Mouse (Mus musculus): ENCODE measurements at regions not wholly inside any gene's neighbourhood (a gene's known extent, or its start where the extent isn't known, plus 50 kb on each side); places are given as distances from the start of the nearest gene placed in this dataset.

DNA sequence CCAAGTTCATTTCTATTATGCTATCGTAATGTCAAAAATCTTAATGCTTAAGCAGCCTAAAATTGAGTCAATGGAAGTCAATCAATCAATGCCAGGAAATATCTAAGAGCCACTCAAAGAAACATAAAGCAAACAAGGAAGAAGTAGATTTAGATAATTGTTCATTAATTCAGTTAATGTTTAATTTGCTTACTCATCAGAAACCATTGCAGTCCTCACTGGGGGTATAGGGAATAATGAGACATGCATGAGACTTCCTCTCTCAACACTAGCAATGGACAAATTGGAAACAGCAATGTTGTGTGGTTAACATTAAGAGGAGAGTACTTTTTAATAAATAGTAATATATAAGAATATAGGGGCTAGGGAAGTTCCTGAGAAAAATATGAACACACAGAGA is 209.9 kb downstream of the Etaa1 start:
- H3K4me3 ChIP-seq, result no peak overlapping the region
- 91% methylated on average over 1 of the region's 1 CpGs for WGBS
- no peaks in the 10 kb centered on the region for H3K9me3 ChIP-seq (replicated peaks)
- H3K27ac ChIP-seq (replicated peaks), result no peak overlapping the region
- H3K4me1 ChIP-seq, result no peaks in the 10 kb centered on the region
- H3K36me3 ChIP-seq, result no peaks in the 10 kb centered on the region
- no peaks in the 10 kb centered on the region for H3K27me3 ChIP-seq (ENCODE audit: low read depth, poor library complexity, severe bottlenecking)
- DNase-seq (ENCODE audit: low spot score), result no peak

DNA sequence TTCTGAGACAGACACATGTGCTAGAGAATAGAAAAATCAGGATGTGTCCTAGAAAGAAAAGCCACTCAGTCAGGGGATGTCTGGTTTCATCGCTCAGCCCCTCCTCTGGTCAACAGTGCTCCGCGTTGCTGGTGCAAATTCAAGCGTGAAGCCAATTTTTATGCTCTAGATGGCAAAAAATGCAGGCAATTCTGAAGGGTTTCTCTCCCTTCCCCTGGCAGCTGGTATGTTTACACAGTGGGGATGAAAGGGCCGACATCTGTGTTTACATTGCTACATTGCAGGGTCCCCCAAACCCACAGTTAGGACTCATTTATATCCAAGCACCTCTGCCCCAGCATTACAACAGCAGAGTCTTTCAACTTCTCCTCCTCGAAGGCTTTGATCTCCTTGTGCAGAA is 203.3 kb downstream of the Etaa1 start:
- Histone ChIP-seq H3K4me1 (peaks cover 10% of the 10 kb centered on the region), H3K36me3 (no peaks in the 10 kb centered on the region), H3K27me3 (ENCODE audit: low read depth, poor library complexity, severe bottlenecking) (no peaks in the 10 kb centered on the region), H3K4me3 (no peak overlapping the region), H3K9me3 (replicated peaks) (no peaks in the 10 kb centered on the region), H3K27ac (replicated peaks) (peak overlapping the region; percentile 52)
- 25% methylated on average over 6 of the region's 6 CpGs for WGBS
- peak; percentile 36 for DNase-seq (ENCODE audit: low spot score)

GRCm38 (mm10) chr11:17759224-17759623 is 194.5 kb downstream of the Etaa1 start:
- Histone ChIP-seq H3K36me3 (no peaks in the 10 kb centered on the region), H3K27ac (replicated peaks) (no peak overlapping the region), H3K4me1 (no peaks in the 10 kb centered on the region), H3K27me3 (ENCODE audit: low read depth, poor library complexity, severe bottlenecking) (no peaks in the 10 kb centered on the region), H3K4me3 (no peak overlapping the region), H3K9me3 (replicated peaks) (no peaks in the 10 kb centered on the region)
- DNase-seq (ENCODE audit: low spot score), result no peak
- 68% methylated on average over 2 of the region's 2 CpGs for WGBS

DNA sequence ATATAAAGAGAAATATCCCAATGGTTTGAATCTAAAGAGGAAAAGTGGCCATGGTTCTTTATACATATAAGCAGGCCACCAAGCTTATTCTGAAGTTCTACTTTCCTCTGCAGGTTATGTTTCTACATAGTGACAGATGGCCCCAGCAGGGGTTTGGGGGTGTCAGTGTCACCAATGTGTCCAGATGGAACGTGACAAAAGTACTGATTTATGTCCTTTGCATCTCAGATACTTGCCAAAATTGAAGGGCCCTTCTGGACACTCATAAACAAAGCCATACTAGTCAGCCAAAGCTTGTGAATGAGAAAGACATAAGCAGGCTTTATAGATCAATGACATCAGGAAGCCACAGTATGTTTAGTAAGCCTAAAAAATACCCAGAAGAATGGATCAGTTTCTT is 190.3 kb downstream of the Etaa1 start:
- Histone ChIP-seq H3K27me3 (ENCODE audit: low read depth, poor library complexity, severe bottlenecking) (no peaks in the 10 kb centered on the region), H3K36me3 (no peaks in the 10 kb centered on the region), H3K4me1 (no peaks in the 10 kb centered on the region), H3K9me3 (replicated peaks) (no peaks in the 10 kb centered on the region), H3K27ac (replicated peaks) (no peak overlapping the region), H3K4me3 (no peak overlapping the region)
- DNase-seq (ENCODE audit: low spot score), result no peak
- 72% methylated on average over 1 of the region's 1 CpGs for WGBS

GRCm38 (mm10) chr11:17764146-17764545 is 189.5 kb downstream of the Etaa1 start:
- H3K4me3 ChIP-seq, result no peak overlapping the region
- H3K9me3 ChIP-seq (replicated peaks), result no peaks in the 10 kb centered on the region
- H3K27me3 ChIP-seq (ENCODE audit: low read depth, poor library complexity, severe bottlenecking), result no peaks in the 10 kb centered on the region
- no peak for DNase-seq (ENCODE audit: low spot score)
- no peaks in the 10 kb centered on the region for H3K4me1 ChIP-seq
- no peaks in the 10 kb centered on the region for H3K36me3 ChIP-seq
- H3K27ac ChIP-seq (replicated peaks), result no peak overlapping the region

GRCm38 (mm10) chr11:17768345-17768759 is 185.3 kb downstream of the Etaa1 start:
- Histone ChIP-seq H3K27me3 (ENCODE audit: low read depth, poor library complexity, severe bottlenecking) (no peaks in the 10 kb centered on the region), H3K9me3 (replicated peaks) (no peaks in the 10 kb centered on the region), H3K4me3 (no peak overlapping the region), H3K36me3 (no peaks in the 10 kb centered on the region), H3K27ac (replicated peaks) (no peak overlapping the region), H3K4me1 (no peaks in the 10 kb centered on the region)
- no peak for DNase-seq (ENCODE audit: low spot score)

- Histone ChIP-seq H3K27me3 (ENCODE audit: low read depth, poor library complexity, severe bottlenecking) (no peaks in the 10 kb centered on the region), H3K4me3 (no peak overlapping the region), H3K27ac (replicated peaks) (no peak overlapping the region), H3K4me1 (no peaks in the 10 kb centered on the region), H3K9me3 (replicated peaks) (no peaks in the 10 kb centered on the region), H3K36me3 (no peaks in the 10 kb centered on the region)
- WGBS, result 74% methylated on average over 4 of the region's 4 CpGs
- no peak for DNase-seq (ENCODE audit: low spot score)
Measured at GRCm38 (mm10) chr11:17768837-17769466, 184.7 kb downstream of the Etaa1 start.

DNA sequence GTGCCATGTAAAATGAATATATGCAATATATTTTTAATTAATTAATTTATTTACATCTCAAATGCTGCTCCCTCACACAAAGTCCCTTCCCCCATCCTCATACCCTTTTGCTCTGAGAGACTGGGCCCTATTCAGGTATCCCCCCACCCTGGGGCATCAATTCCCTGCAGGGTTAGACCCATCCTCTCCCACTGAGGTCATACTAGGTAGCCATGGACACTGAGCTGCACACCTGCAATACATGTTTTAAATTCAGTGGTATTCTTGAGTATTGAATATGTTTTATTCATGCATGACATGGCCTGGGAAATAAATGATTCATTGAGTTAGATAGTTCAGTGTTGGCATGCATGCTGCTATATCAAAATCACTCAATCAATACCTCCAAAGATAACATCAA is 156.0 kb downstream of the Etaa1 start:
- no peak for DNase-seq (ENCODE audit: low spot score)
- Histone ChIP-seq H3K4me1 (no peaks in the 10 kb centered on the region), H3K27ac (replicated peaks) (no peak overlapping the region), H3K4me3 (no peak overlapping the region), H3K36me3 (no peaks in the 10 kb centered on the region), H3K27me3 (ENCODE audit: low read depth, poor library complexity, severe bottlenecking) (no peaks in the 10 kb centered on the region), H3K9me3 (replicated peaks) (no peaks in the 10 kb centered on the region)

DNA sequence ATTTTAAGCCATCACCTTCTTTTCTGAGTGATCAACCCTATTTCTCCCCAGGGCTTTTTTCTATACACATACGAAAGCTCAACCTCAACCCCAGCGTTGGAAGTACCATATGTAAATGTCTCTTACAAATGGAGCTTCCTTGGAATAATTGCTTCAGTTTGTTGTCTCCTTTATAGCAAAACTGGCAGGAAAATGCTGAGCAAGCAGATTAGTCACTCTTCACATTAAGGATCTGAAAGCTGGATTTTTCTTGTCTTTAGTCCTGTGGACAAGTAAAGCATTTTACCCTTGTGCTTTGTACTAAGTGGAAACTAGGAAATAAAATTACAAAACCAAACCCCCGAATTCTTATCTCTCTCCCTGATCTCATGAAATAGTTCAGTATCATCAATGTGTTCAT is 145.8 kb downstream of the Etaa1 start:
- no peaks in the 10 kb centered on the region for H3K4me1 ChIP-seq
- no peaks in the 10 kb centered on the region for H3K36me3 ChIP-seq
- no peaks in the 10 kb centered on the region for H3K27me3 ChIP-seq (ENCODE audit: low read depth, poor library complexity, severe bottlenecking)
- no peaks in the 10 kb centered on the region for H3K9me3 ChIP-seq (replicated peaks)
- H3K4me3 ChIP-seq, result no peak overlapping the region
- H3K27ac ChIP-seq (replicated peaks), result no peak overlapping the region
- no peak for DNase-seq (ENCODE audit: low spot score)
- 85% methylated on average over 3 of the region's 3 CpGs for WGBS

DNA sequence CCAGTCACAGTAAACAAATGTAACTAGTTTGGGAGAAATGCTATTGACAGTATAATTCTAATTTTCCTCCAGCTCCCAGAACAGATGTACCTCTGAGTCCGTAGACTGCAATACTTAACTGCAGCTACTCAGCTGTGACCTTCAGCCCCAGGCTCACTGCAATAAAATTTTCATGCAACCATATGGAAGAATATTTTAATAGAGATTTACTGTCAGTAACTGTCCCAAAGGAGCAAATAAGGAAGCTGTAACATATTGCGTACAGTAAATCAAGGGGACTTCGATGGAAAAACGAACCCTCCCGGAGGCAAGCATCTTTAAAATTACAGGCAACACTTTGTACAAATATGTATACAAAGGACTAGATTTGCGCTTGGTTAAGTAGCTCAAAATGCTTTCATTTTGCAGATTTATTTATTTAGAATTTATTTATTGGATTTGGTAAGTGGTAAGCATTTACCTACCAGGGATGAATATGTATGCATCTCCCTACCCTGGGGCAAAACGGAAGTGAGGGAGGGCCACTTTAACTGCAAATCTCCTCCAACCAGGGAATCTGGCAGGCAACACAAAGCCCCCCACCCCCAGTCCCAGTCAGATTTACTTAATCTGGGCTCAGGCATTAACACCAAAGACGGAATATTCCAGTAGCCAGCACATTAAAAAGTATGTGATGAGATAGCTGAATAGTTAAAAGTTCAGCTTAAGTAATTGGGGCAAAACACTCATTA is 141.7 kb downstream of the Etaa1 start:
- H3K9me3 ChIP-seq (replicated peaks), result no peaks in the 10 kb centered on the region
- H3K27ac ChIP-seq (replicated peaks), result no peak overlapping the region
- H3K27me3 ChIP-seq (ENCODE audit: low read depth, poor library complexity, severe bottlenecking), result no peaks in the 10 kb centered on the region
- no peak for DNase-seq (ENCODE audit: low spot score)
- WGBS, result 81% methylated on average over 8 of the region's 8 CpGs
- no peak overlapping the region for H3K4me3 ChIP-seq
- H3K36me3 ChIP-seq, result no peaks in the 10 kb centered on the region
- H3K4me1 ChIP-seq, result no peaks in the 10 kb centered on the region

DNA sequence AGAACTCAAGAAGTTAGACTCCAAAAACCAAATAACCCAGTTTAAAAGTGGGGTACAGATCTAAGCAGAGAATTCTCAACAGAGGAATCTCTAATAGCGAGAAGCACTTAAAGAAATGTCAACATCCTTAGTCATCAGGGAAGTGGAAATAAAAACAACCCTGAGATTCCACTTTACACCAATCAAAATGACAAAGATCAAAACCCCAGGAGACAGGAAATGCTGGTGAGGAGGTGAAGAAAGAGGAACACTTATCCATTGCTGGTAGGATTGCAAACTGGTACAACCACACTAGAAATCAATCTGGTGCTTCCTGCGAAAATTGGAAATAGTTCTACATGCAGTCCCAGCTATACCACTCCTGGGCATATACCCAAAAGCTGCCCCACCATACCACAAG is 111.0 kb downstream of the Etaa1 start:
- 76% methylated on average over 2 of the region's 2 CpGs for WGBS
- H3K27ac ChIP-seq (replicated peaks), result no peak overlapping the region

GRCm38 (mm10) chr11:17852405-17852804 is 101.3 kb downstream of the Etaa1 start:
- no peak for DNase-seq (ENCODE audit: low spot score)

More for the DNA sequence above, 111.0 kb downstream of the Etaa1 start:
- Histone ChIP-seq H3K9me3 (replicated peaks) (peaks cover 8% of the 10 kb centered on the region), H3K4me1 (no peaks in the 10 kb centered on the region), H3K27me3 (ENCODE audit: low read depth, poor library complexity, severe bottlenecking) (no peaks in the 10 kb centered on the region), H3K4me3 (no peak overlapping the region), H3K36me3 (no peaks in the 10 kb centered on the region)
- no peak for DNase-seq (ENCODE audit: low spot score)

GRCm38 (mm10) chr11:17853246-17853804 is 100.3 kb downstream of the Etaa1 start:
- no peaks in the 10 kb centered on the region for H3K36me3 ChIP-seq
- no peak overlapping the region for H3K4me3 ChIP-seq
- peak; percentile 27 for DNase-seq (ENCODE audit: low spot score)
- H3K27ac ChIP-seq (replicated peaks), result no peak overlapping the region; the same call in 1 of the 2 replicates
- H3K27me3 ChIP-seq (ENCODE audit: low read depth, poor library complexity, severe bottlenecking), result no peaks in the 10 kb centered on the region
- peaks cover 20% of the 10 kb centered on the region for H3K4me1 ChIP-seq
- WGBS, result 40% methylated on average over 8 of the region's 8 CpGs
- no peaks in the 10 kb centered on the region for H3K9me3 ChIP-seq (replicated peaks)

More at GRCm38 (mm10) chr11:17852405-17852804, 101.3 kb downstream of the Etaa1 start:
- H3K27me3 ChIP-seq (ENCODE audit: low read depth, poor library complexity, severe bottlenecking), result no peaks in the 10 kb centered on the region
- H3K9me3 ChIP-seq (replicated peaks), result no peaks in the 10 kb centered on the region
- H3K4me1 ChIP-seq, result peaks cover 20% of the 10 kb centered on the region
- no peak overlapping the region for H3K4me3 ChIP-seq
- 60% methylated on average over 7 of the region's 7 CpGs for WGBS
- H3K27ac ChIP-seq (replicated peaks), result no peak overlapping the region
- no peaks in the 10 kb centered on the region for H3K36me3 ChIP-seq
